Mouse (Mus musculus): ENCODE measurements at regions not wholly inside any gene's neighbourhood (a gene's known extent, or its start where the extent isn't known, plus 50 kb on each side); places are given as distances from the start of the nearest gene placed in this dataset.
"Not testable (repeated sequence)": the region's sequence is repeated elsewhere in the genome, so short reads cannot be mapped to it uniquely, and the experiment has no call there.

DNA sequence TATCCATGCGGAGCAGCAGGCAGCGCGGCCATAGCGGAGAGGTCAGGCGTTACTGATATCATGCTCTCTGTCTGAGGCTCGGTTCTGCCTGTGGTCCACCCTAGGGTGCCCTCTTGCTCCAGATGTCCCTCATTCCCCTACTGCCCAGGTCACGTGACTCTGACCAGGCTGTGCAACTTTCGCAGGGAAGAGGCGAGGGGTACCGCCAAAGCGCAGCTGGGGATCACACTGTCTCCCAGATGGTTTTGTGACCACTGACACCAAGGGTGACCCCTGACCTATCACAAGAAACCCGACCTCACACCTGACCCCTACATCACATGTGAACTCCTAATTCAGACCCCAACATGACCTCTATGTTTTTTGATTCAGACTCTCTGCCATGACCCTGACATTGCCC lies 50.8 kb downstream of the Gm10139 start:
- not testable (repeated sequence) for ATAC-seq (ENCODE audit: extremely low read depth, insufficient number of reproducible peaks, low FRiP score, poor library complexity, severe bottlenecking)

DNA sequence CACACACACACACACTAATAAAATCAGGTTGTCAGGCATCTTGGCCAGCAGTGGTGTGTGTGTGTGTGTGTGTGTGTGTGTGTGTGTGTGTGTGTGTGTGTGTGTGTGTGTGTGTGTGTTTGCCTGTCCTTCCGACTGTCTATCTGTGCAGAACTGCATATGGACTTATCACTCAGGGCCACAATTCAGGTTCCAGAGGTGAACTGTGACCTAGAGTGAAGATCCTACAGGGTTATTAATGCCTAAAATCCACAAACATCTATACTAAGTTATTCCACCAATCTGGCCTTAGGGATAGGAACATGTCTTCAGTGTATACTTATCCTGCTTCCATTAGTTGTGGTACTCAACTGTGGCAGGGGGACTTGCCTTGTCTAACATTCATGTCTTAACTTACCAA lies 73.8 kb downstream of the Gm10139 start:
- peak; percentile 53; the same call in 1 of the 2 replicates for ATAC-seq (ENCODE audit: extremely low read depth, insufficient number of reproducible peaks, low FRiP score, poor library complexity, severe bottlenecking)

DNA sequence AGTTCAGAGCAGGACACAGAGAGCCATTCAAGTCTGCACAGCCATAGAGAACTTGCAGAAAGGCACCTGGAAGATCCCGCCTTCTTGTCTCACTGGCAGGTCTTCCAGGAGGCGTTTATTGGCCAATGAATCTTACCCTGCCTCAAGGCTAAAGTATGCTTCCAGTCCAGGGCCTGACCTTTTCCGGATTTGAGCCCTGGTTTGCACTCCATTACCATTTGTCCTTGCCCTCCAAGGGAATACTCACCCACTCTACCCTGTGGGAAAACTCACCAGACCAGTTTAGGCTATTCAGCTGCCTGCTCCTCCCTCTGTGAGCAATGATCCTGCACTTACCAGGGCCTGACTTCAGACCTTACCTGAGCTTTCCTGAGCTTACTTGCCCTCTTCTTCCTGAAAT lies 107.7 kb downstream of the Gm10139 start:
- not testable (repeated sequence) for ATAC-seq (ENCODE audit: extremely low read depth, insufficient number of reproducible peaks, low FRiP score, poor library complexity, severe bottlenecking)

DNA sequence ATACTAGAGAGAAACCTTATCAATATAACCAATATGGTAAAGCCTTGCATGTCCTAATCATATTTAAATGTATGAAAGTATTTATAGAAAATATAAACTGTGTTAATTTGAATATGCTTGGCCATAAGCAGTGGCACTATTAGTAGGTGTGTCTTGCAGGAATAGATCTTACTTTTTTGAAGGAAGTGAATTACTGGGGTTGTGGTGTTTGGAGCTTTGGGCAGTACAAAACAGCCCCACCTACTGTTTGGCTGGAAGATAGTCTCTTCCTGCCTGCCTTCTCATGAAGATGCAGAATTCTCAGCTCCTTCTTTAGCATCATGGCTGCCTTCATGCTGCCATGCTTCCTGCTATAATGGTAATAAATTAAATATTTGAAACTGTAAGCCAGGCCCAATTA lies 137.8 kb downstream of the Gm10139 start:
- ATAC-seq (ENCODE audit: extremely low read depth, insufficient number of reproducible peaks, low FRiP score, poor library complexity, severe bottlenecking): not testable (repeated sequence)

DNA sequence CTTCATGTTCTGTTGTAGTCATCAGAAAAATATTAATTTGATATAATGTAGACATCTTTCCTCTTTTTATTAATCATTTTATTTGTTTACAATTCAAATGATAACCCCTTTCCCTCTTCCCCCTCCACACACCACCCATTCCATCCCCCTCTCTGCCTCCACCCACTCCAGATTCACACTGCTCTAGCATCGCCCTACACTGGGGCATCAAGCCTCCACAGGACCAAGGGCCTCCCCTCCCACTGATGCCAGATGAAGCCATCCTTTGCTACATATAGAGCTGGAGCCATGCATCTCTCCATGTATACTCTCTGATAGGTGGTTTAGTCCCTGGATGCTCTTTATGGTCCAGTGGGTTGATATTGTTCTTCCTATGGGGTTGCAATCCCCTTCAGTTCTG lies 147.4 kb downstream of the Gm10139 start:
- not testable (repeated sequence) for ATAC-seq (ENCODE audit: extremely low read depth, insufficient number of reproducible peaks, low FRiP score, poor library complexity, severe bottlenecking)

All from neutrophil, adult 5-6 weeks (primary cell).